Comparison of ENCODE assay signal across 7 mouse cellular contexts in genomic region chr11:75795321-75795636, GRCm38 (mm10). TPM values are rescaled to one million over a fixed set of nuclear protein-coding genes. Genes with fewer than 3 reads are reported as not detected.
DNase-seq lines count a peak whose midpoint lies in the region; ATAC-seq and TF ChIP-seq lines count a peak whose summit lies in the region.

No protein-coding gene starts in this region.

- no peak for ATAC-seq in lung, embryonic 14.5 days (ENCODE audit: insufficient read depth)
- ATAC-seq in forebrain, embryonic 14.5 days, result no peak
- no peak for ATAC-seq in intestine, postnatal 0 days
- no peak for ATAC-seq in activated CD4-positive, CD25-positive, alpha-beta regulatory T cell, adult 4 months

- no peak for DNase-seq in lung, embryonic 14.5 days
- no peak for DNase-seq in lung, postnatal 14 days
- DNase-seq in forebrain, embryonic 14.5 days (ENCODE audit: low spot score), result no peak
- no peak for DNase-seq in urinary bladder, postnatal 10 days (ENCODE audit: low spot score)

- WGBS in lung, embryonic 14.5 days, result under 1% methylated on average over 37 of the region's 42 CpGs
- WGBS in forebrain, embryonic 14.5 days, result 2% methylated on average over 33 of the region's 42 CpGs
- WGBS in intestine, postnatal 0 days, result 2% methylated on average over 34 of the region's 42 CpGs
- WGBS in olfactory bulb, adult 2 months, result 1% methylated on average over 41 of the region's 42 CpGs

- H3K27ac ChIP-seq in lung, embryonic 14.5 days (ENCODE audit: low read depth), result no peak overlapping the region
- H3K27ac ChIP-seq in forebrain, embryonic 14.5 days (ENCODE audit: low read depth, low read length), result no peak overlapping the region
- no peak overlapping the region for H3K27ac ChIP-seq in intestine, postnatal 0 days (ENCODE audit: low read depth, low read length)
- no peak overlapping the region for H3K27ac ChIP-seq in olfactory bulb, adult 2 months (ENCODE audit: insufficient read depth, low read depth, low read length)

- no peaks in the 10 kb centered on the region for H3K36me3 ChIP-seq in lung, embryonic 14.5 days (ENCODE audit: insufficient read depth)
- no peaks in the 10 kb centered on the region for H3K36me3 ChIP-seq in forebrain, embryonic 14.5 days (ENCODE audit: control insufficient read depth, insufficient read depth, low read length)
- H3K36me3 ChIP-seq in intestine, postnatal 0 days (ENCODE audit: control insufficient read depth, insufficient read depth), result no peaks in the 10 kb centered on the region; the same call in 1 of the 2 replicates

- no peaks in the 10 kb centered on the region for H3K9me3 ChIP-seq in lung, embryonic 14.5 days (ENCODE audit: low read depth, low read length)
- H3K9me3 ChIP-seq in forebrain, embryonic 14.5 days (replicated peaks; ENCODE audit: control insufficient read depth, low read length), result no peaks in the 10 kb centered on the region
- H3K9me3 ChIP-seq in intestine, postnatal 0 days (ENCODE audit: control insufficient read depth), result no peaks in the 10 kb centered on the region

- peak overlapping the region; percentile 51 for H3K4me3 ChIP-seq in lung, embryonic 14.5 days (ENCODE audit: low read depth, low read length)
- peak overlapping the region; percentile 47 for H3K4me3 ChIP-seq in forebrain, embryonic 14.5 days (ENCODE audit: low read depth, low read length)
- H3K4me3 ChIP-seq in intestine, postnatal 0 days (ENCODE audit: low read depth, low read length), result peak overlapping the region; percentile 45
- H3K4me3 ChIP-seq in olfactory bulb, adult 2 months (ENCODE audit: insufficient read depth, low read depth, low read length), result peak overlapping the region; percentile 57

- peak overlapping the region; percentile 70 for H3K4me2 ChIP-seq in lung, embryonic 14.5 days
- peak overlapping the region; percentile 55 for H3K4me2 ChIP-seq in forebrain, embryonic 14.5 days (ENCODE audit: low read length)
- peak overlapping the region; percentile 76 for H3K4me2 ChIP-seq in intestine, postnatal 0 days (replicated peaks; ENCODE audit: low read depth)

- peak overlapping the region; percentile 62 for H3K9ac ChIP-seq in lung, embryonic 14.5 days
- peak overlapping the region; percentile 53 for H3K9ac ChIP-seq in forebrain, embryonic 14.5 days (ENCODE audit: low read length)
- H3K9ac ChIP-seq in intestine, postnatal 0 days (ENCODE audit: low read depth, low read length), result peak overlapping the region; percentile 48

- TF ChIP-seq POLR2A in olfactory bulb, adult 2 months (IDR thresholded peaks at IDR 0.05; ENCODE audit: insufficient read depth, low read depth, low read length), result no peak

- peaks cover 45% of the 10 kb centered on the region for H3K27me3 ChIP-seq in lung, embryonic 14.5 days (ENCODE audit: insufficient read depth, low read length)
- H3K27me3 ChIP-seq in forebrain, embryonic 14.5 days (replicated peaks; ENCODE audit: control insufficient read depth, insufficient read depth, low read length), result peaks cover 42% of the 10 kb centered on the region
- peaks cover 31% of the 10 kb centered on the region for H3K27me3 ChIP-seq in intestine, postnatal 0 days (replicated peaks; ENCODE audit: control insufficient read depth, insufficient read depth, low read length)

- no peaks in the 10 kb centered on the region for H3K4me1 ChIP-seq in lung, embryonic 14.5 days (ENCODE audit: insufficient read depth)
- H3K4me1 ChIP-seq in forebrain, embryonic 14.5 days (ENCODE audit: control insufficient read depth, insufficient read depth, low read length), result no peaks in the 10 kb centered on the region
- peaks cover 3% of the 10 kb centered on the region; the same call in 1 of the 2 replicates for H3K4me1 ChIP-seq in intestine, postnatal 0 days (replicated peaks; ENCODE audit: control insufficient read depth, insufficient read depth, low read length)
- peaks cover 9% of the 10 kb centered on the region; the same call in 1 of the 2 replicates for H3K4me1 ChIP-seq in olfactory bulb, adult 2 months (ENCODE audit: control insufficient read depth, insufficient read depth, low read length)

- TF ChIP-seq CTCF in lung, embryonic 14.5 days (IDR thresholded peaks at IDR 0.05; ENCODE audit: low read depth), result no peak
- no peak for TF ChIP-seq CTCF in intestine, postnatal 0 days (IDR thresholded peaks at IDR 0.05; ENCODE audit: low read depth)
- no peak for TF ChIP-seq CTCF in olfactory bulb, adult 2 months (IDR thresholded peaks at IDR 0.05; ENCODE audit: insufficient read depth, low read depth, low read length)

RNA-seq across cellular contexts. Expression of gene Doc2b, which starts 0.6 kb away (rescaled TPM):
- polyA plus RNA-seq in lung, embryonic 14.5 days (2014; fragmentation: Nextera tagmentation; extraction: Ambion mirVana), result 1.1 TPM in 2 replicates
- polyA plus RNA-seq in forebrain, embryonic 14.5 days (2014; fragmentation: Nextera tagmentation; extraction: Ambion mirVana), result 1.5 and 1.8 TPM in 2 replicates
- polyA plus RNA-seq in intestine, postnatal 0 days (2015; fragmentation: Nextera tagmentation; extraction: Ambion mirVana), result 0.72 TPM in 2 replicates
- not detected in 2 replicates for polyA plus RNA-seq in olfactory bulb, adult 2 months (2012; ENCODE audit: insufficient read depth, insufficient read length, low replicate concordance, missing spikeins)
- polyA plus RNA-seq in activated CD4-positive, CD25-positive, alpha-beta regulatory T cell, adult 4 months (2017; shearing (Covaris generic)), result not detected
